Mouse (Mus musculus) liver, embryonic 14.5 days (tissue): ENCODE measurements around the gene Baz2b.

ENCODE experiments used
- CTCF ChIP-seq: IDR thresholded peaks from 2 replicates; pipeline ENCODE4 v1.5.1; 2016; ENCODE audit warnings: antibody characterized with exemption, low read depth, control low read depth
- EP300 ChIP-seq: IDR thresholded peaks from 2 replicates; pipeline ENCODE4 v1.6.1; 2016; ENCODE audit warnings: antibody characterized with exemption, low read depth

DNA sequence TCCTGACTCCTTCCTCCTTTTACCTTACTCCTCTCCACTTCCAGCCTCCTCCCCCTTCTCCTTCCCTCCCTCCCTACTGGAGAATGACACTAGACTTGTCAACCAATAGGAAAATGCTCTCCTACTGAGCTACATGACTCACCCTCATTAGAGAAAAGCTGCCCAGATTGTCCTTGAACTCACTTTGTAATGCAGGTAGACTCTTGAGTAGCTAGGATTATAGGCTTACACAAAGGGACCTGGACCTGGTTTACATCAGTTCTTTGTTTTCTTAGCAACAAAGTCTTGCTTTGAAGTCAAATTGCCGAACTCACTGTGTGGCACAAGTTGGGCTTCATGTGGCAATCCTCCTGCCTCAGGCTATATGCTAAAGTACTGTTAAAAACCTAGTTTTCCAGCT is 12.8 kb downstream of the Baz2b start:
- TF ChIP-seq CTCF (no peak), EP300 (no peak)
